Mouse (Mus musculus): ENCODE measurements around the gene Aldh3b2. TPM values are rescaled to one million over a fixed set of nuclear protein-coding genes. Genes with fewer than 3 reads are reported as not detected.

The Aldh3b2 gene
- polyA plus RNA-seq (2016; fragmentation: Nextera tagmentation; extraction: Ambion mirVana) = 2.0 and 2.8 TPM in 2 replicates

DNA sequence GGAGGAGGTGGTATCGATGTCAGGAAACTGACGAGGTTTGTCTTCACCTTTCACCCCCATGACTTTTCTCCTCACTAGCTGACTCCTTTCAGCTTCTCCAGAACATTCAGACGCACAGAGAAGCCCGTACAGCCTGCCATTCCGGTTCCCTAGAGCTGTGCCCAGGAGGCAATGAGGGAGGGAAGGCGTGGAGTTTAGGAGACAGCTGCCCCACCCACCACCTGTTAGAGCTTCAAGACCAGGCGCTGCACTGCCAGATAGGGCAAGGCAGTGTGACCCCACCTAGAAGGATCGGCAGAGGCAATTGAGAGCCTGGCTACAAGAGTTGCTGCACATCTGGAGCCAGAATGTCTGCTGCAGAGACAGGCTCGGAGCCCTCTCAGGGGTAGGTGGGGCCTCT is at the start of gene Aldh3b2:
Gene Aldh3b2 (plus strand): TSS at position 100 of the 400 bp plus-strand sequence.
- Histone ChIP-seq H3K9me3 (no peaks in the 10 kb centered on the region), H3K4me2 (replicated peaks) (no peak within 1 kb of the TSS), H3K9ac (no peak within 1 kb of the TSS), H3K4me1 (peaks cover 10% of the 10 kb centered on the region), H3K27me3 (no peaks in the 10 kb centered on the region), H3K4me3 (no peak within 1 kb of the TSS), H3K36me3 (no peaks in the 10 kb centered on the region), H3K27ac (no peak within 1 kb of the TSS)
- no peak for ATAC-seq (ENCODE audit: insufficient number of reproducible peaks, insufficient read depth, low FRiP score, low TSS enrichment)
- WGBS = 25% methylated on average over 8 of the region's 9 CpGs

DNA sequence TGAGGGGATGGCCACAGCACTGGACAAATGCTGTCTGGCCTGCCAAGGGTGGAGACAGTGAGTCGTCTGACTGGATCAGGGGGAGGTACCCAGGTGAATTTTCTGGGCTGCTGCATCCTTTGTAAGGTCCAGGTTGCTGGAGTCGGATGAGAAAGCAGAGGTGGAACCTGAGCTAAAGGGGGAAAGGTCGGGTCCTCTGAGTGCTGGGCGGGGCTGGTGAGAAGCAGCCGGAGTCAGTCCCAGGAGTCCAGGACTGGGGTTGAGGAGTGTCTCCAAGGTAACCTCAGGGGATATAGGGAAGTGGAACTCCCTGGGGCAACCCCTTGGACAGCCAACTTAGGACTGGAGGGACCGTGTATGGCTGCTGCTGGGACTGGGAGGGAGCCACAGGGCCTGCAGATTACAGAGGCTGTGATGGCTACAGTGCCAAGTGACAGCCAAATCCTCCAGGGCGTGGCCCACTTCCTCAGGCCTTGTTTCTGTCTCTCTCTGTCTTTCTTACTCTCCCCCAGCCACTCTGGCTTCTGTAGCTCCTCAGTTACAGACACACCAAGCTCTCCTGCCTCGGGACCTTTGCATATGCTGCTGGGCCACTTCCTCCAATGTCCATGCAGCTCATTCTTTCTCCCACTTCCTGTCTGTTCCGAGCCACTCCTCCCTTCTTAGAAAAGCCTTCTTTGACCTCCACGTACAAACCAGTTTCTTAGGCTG is 49.3 kb upstream of the Aldh3b2 start:
- Histone ChIP-seq H3K4me1 (no peaks in the 10 kb centered on the region), H3K27ac (no peak overlapping the region)

DNA sequence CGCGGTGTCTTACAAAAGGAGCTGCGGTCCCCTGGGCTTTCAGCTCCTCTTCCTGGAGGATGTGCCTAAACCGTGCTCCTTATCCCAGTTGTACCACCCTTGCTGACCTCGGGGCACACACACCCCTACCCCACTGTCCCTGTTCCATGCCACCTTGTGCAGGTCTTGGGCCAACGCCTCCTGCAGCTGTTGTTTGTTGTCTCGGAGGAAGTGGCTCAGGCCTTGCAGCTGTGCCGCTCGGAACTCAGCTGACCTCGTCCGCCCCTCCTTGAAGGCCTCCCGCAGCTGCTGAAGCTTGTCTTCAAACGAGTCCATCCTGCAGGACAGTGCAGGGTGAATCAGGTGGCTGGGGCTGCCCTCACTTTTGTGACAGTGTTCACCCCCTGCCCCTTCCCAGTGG is 48.5 kb upstream of the Aldh3b2 start:
- Histone ChIP-seq H3K9me3 (no peaks in the 10 kb centered on the region), H3K9ac (no peak overlapping the region), H3K27ac (no peak overlapping the region), H3K4me2 (replicated peaks) (no peak overlapping the region), H3K36me3 (no peaks in the 10 kb centered on the region), H3K4me1 (no peaks in the 10 kb centered on the region), H3K4me3 (no peak overlapping the region), H3K27me3 (no peaks in the 10 kb centered on the region)
- ATAC-seq (ENCODE audit: insufficient number of reproducible peaks, insufficient read depth, low FRiP score, low TSS enrichment) = no peak
- 48% methylated on average over 13 of the region's 13 CpGs for WGBS

More for the DNA sequence above, 49.3 kb upstream of the Aldh3b2 start:
- Histone ChIP-seq H3K4me2 (replicated peaks) (no peak overlapping the region), H3K27me3 (no peaks in the 10 kb centered on the region), H3K9ac (no peak overlapping the region), H3K9me3 (no peaks in the 10 kb centered on the region), H3K4me3 (no peak overlapping the region), H3K36me3 (no peaks in the 10 kb centered on the region)
- 47% methylated on average over 10 of the region's 10 CpGs for WGBS
- no peak for ATAC-seq (ENCODE audit: insufficient number of reproducible peaks, insufficient read depth, low FRiP score, low TSS enrichment)

DNA sequence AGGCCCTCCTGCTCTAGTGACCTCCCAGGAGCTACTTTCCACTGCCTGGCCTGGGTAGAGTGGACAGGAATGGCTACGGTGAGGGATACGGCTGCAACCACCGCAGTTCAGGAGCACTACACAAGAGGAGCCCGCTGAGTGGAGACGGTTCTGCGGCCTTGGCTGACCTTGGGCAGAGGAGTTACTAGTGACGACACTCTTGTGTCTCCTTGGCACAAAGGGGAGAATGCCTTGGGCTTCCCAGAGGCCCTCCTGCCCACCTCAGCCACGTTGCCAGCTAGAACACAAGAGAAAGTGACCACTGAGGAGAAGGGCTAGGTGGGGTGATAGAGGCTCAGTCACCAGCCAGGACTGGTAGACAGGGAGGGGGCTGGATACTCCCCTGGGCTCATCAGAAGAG is 47.9 kb upstream of the Aldh3b2 start:
- no peak for ATAC-seq (ENCODE audit: insufficient number of reproducible peaks, insufficient read depth, low FRiP score, low TSS enrichment)

DNA sequence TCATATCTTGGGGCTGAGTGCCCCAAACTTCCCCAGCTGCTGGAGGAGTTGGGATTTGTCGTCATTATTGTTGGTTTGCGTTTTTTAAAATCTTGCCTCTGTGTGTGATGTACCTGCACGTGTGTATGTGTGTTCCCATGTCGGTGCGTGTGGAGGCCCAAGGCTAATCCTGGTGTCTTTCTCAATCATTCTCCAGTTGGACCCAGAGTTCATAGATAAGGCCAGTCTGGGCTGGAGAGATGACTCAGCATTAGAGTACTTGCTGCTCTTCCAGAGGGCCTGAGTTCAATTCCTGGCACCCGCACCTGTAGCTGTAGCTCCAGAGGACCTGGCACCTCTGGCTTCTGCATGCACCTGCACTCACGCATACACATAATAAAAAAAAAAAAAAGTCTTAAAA is 47.3 kb upstream of the Aldh3b2 start:
- Histone ChIP-seq H3K9me3 (no peaks in the 10 kb centered on the region), H3K4me3 (no peak overlapping the region), H3K4me2 (replicated peaks) (no peak overlapping the region), H3K4me1 (peaks cover 8% of the 10 kb centered on the region; the same call in 1 of the 2 replicates), H3K9ac (no peak overlapping the region; the same call in 1 of the 2 replicates), H3K36me3 (no peaks in the 10 kb centered on the region), H3K27ac (no peak overlapping the region), H3K27me3 (no peaks in the 10 kb centered on the region)
- ATAC-seq (ENCODE audit: insufficient number of reproducible peaks, insufficient read depth, low FRiP score, low TSS enrichment) = no peak
- 93% methylated on average over 7 of the region's 7 CpGs for WGBS

More for the DNA sequence above, 47.9 kb upstream of the Aldh3b2 start:
- Histone ChIP-seq H3K27ac (no peak overlapping the region), H3K9ac (no peak overlapping the region), H3K4me1 (peaks cover 2% of the 10 kb centered on the region; the same call in 1 of the 2 replicates), H3K36me3 (no peaks in the 10 kb centered on the region), H3K4me3 (no peak overlapping the region), H3K4me2 (replicated peaks) (no peak overlapping the region), H3K27me3 (no peaks in the 10 kb centered on the region), H3K9me3 (no peaks in the 10 kb centered on the region)
- WGBS = 82% methylated on average over 8 of the region's 8 CpGs

DNA sequence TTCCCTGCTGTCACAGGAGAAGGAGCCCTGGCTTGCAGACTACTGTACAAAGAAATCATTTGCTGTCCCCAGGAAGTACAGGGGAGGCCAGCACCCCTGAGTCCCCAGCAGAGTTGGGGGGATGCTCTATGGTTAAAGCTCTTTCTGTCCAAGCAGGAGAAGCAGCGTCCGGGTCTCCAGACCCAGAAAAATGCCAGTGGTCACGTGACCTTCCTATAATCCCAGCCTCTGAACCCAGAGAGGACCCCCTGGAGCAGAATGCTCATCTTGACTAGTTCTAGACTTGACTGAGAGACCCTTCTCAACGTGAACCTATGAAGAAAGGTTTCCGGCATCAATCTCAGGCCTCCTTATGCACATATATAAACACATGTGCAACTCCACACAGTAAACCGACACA is 46.3 kb upstream of the Aldh3b2 start:
- no peak overlapping the region for H3K4me2 ChIP-seq (replicated peaks)
- H3K4me3 ChIP-seq = no peak overlapping the region

DNA sequence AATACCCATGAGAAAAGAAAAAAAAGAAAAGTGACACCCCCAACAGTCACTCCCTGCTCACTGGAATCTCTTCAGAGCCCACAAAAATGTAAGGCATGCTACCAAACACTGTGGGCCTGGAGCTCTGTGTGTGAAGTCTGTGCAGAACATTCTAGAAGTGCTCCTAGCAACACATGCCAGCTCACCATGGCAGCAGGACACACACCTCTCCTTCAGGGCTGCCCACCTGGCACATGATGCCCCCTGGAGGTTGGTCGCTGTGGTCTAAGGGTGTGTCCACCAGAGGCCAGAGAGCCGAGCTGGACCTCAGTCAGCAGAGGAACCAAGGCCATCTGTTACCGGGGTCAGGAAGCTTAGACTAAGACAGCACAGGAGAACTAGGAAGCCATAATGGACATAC is 45.8 kb upstream of the Aldh3b2 start:
- H3K4me2 ChIP-seq (replicated peaks) = no peak overlapping the region
- H3K9me3 ChIP-seq = no peaks in the 10 kb centered on the region
- H3K36me3 ChIP-seq = no peaks in the 10 kb centered on the region
- peaks cover 19% of the 10 kb centered on the region; the same call in 1 of the 2 replicates for H3K4me1 ChIP-seq
- WGBS = 68% methylated on average over 3 of the region's 3 CpGs
- H3K4me3 ChIP-seq = no peak overlapping the region
- no peak for ATAC-seq (ENCODE audit: insufficient number of reproducible peaks, insufficient read depth, low FRiP score, low TSS enrichment)
- no peak overlapping the region; the same call in 1 of the 2 replicates for H3K27ac ChIP-seq
- no peak overlapping the region for H3K9ac ChIP-seq
- H3K27me3 ChIP-seq = no peaks in the 10 kb centered on the region

More for the DNA sequence above, 46.3 kb upstream of the Aldh3b2 start:
- Histone ChIP-seq H3K9ac (no peak overlapping the region), H3K27ac (no peak overlapping the region), H3K36me3 (no peaks in the 10 kb centered on the region), H3K9me3 (no peaks in the 10 kb centered on the region), H3K4me1 (peaks cover 18% of the 10 kb centered on the region; the same call in 1 of the 2 replicates), H3K27me3 (no peaks in the 10 kb centered on the region)
- 74% methylated on average over 6 of the region's 6 CpGs for WGBS
- no peak for ATAC-seq (ENCODE audit: insufficient number of reproducible peaks, insufficient read depth, low FRiP score, low TSS enrichment)

DNA sequence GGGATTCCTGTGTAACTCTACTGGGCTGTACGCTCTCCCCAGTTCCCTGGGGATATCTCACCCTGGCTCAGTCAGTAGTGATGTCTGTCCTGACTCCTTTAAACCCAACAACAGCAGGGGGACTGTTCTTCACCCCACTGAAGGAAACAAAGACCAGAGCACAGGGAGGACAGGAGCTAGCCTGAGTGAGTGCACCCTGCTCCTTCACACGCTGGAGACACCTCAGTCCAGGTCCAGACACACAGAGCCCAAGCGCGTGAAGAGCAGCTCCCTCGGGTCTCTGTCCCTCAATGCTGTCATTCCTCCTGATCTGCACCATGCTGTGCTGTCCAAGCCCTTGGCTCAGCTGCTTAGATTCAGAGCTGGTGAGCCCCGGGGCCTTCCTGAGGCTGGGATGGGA is 45.4 kb upstream of the Aldh3b2 start:
- WGBS = 66% methylated on average over 6 of the region's 6 CpGs
- ATAC-seq (ENCODE audit: insufficient number of reproducible peaks, insufficient read depth, low FRiP score, low TSS enrichment) = no peak
- H3K27ac ChIP-seq = no peak overlapping the region

DNA sequence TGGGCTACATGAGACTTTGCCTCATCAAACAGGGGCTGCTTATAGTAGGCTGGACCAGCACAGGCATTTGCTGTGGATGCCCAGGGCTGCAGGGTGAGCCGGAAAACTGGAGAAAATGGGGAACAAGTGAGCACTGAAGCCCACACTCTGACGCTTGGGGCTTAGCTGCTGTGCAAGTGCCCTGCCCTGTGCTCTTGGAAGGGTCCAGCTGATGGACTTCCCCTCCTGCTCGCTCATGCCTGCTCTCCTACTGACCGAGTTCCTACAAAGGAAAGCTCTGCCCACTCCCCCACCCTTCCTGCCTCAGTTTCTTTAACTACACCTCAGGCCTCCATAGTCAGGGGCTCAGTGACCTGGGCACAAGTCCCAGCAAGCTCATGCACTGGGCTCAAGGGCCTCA is 44.1 kb upstream of the Aldh3b2 start:
- Histone ChIP-seq H3K27me3 (no peaks in the 10 kb centered on the region), H3K4me1 (peaks cover 19% of the 10 kb centered on the region; the same call in 1 of the 2 replicates), H3K9me3 (no peaks in the 10 kb centered on the region), H3K4me2 (replicated peaks) (no peak overlapping the region), H3K9ac (no peak overlapping the region), H3K36me3 (no peaks in the 10 kb centered on the region), H3K27ac (no peak overlapping the region), H3K4me3 (no peak overlapping the region)
- WGBS = 91% methylated on average over 4 of the region's 4 CpGs
- ATAC-seq (ENCODE audit: insufficient number of reproducible peaks, insufficient read depth, low FRiP score, low TSS enrichment) = no peak

More for the DNA sequence above, 45.4 kb upstream of the Aldh3b2 start:
- no peak overlapping the region for H3K9ac ChIP-seq
- H3K4me3 ChIP-seq = no peak overlapping the region
- H3K4me2 ChIP-seq (replicated peaks) = no peak overlapping the region
- H3K4me1 ChIP-seq = peaks cover 19% of the 10 kb centered on the region; the same call in 1 of the 2 replicates
- H3K36me3 ChIP-seq = no peaks in the 10 kb centered on the region
- no peaks in the 10 kb centered on the region for H3K9me3 ChIP-seq
- no peaks in the 10 kb centered on the region for H3K27me3 ChIP-seq

DNA sequence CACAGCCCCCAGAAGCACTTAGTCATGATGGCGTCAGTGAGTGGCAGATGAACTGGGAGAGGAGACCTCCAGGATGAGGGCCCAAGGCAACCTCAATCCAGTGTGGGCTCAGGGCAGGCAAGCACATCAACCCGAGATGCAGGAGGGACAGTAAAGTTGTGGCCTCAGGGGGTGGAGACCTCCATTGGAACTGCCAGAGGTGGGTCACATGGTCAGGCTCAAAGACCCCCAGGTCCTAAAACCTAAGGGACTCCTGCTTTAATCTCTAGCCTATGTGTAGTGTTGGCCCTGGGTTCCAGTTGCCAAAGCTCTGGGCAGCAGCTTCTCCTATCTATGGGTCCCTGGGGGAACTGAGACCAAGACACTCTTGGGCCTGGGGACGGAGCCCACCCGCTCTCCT is 43.3 kb upstream of the Aldh3b2 start:
- Histone ChIP-seq H3K4me2 (replicated peaks) (no peak overlapping the region), H3K4me1 (peaks cover 19% of the 10 kb centered on the region; the same call in 1 of the 2 replicates), H3K9ac (no peak overlapping the region), H3K9me3 (no peaks in the 10 kb centered on the region), H3K4me3 (no peak overlapping the region), H3K27me3 (no peaks in the 10 kb centered on the region), H3K27ac (peak overlapping the region; percentile 69), H3K36me3 (no peaks in the 10 kb centered on the region)
- ATAC-seq (ENCODE audit: insufficient number of reproducible peaks, insufficient read depth, low FRiP score, low TSS enrichment) = no peak
- 74% methylated on average over 4 of the region's 4 CpGs for WGBS

DNA sequence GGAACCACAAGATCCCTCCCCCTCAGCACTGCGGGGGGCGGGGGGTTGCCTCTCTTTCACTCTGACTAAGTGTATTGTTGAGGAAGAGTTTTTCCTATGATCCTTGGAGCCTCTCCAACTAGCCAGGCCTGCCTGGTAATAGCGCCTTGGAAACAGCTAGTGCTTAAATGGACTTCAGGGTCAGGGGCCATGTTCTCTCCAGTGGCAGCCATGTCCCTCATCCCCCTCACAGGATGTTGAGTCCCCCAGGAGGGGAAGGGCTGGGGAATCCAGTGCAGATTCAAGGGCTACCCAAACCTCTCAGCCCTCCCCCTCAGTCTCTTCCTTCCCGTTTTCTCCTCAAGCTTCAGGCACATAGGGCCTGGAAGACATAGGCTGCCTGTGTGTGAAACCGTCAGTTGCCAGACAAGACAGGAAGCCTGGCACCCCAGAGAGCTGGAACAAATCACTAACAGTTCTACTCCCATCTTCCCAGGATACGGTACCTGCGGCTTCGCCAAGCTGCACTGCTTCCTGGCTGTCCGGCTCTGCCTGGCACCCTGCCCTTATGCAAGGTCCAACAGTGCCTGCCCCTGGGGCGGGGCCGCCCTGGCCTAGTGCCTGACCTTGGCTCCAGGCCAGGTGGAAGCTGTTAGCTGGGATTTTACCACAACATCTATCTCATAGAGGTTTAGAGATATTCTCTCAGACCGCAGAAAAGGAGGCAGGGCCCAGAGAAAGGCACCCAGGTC is 42.8 kb upstream of the Aldh3b2 start, which contains the start of gene Aldh3b1:
Gene Aldh3b1 (minus strand): TSS at position 598 of the 731 bp plus-strand sequence.
- Histone ChIP-seq H3K9me3 (no peaks in the 10 kb centered on the region), H3K9ac (0 out of 2 replicates have a peak within 1 kb of the TSS, but pooled peaks have one; percentile 12), H3K27ac (peak within 1 kb of the TSS; percentile 69), H3K4me3 (no peak within 1 kb of the TSS), H3K4me1 (peaks cover 19% of the 10 kb centered on the region; the same call in 1 of the 2 replicates), H3K27me3 (no peaks in the 10 kb centered on the region), H3K36me3 (no peaks in the 10 kb centered on the region), H3K4me2 (replicated peaks) (no peak within 1 kb of the TSS)
- 43% methylated on average over 12 of the region's 12 CpGs for WGBS
- no peak; the same call in 1 of the 2 replicates for ATAC-seq (ENCODE audit: insufficient number of reproducible peaks, insufficient read depth, low FRiP score, low TSS enrichment)

All from embryonic facial prominence, embryonic 12.5 days (tissue).